Mouse (Mus musculus) liver, embryonic 14.5 days (tissue): ENCODE data around the gene Tmem104.

Experiments
- CTCF ChIP-seq: IDR thresholded peaks from 2 replicates; pipeline ENCODE4 v1.5.1; 2016; ENCODE audit warnings: antibody characterized with exemption, low read depth, control low read depth
- EP300 ChIP-seq: IDR thresholded peaks from 2 replicates; pipeline ENCODE4 v1.6.1; 2016; ENCODE audit warnings: antibody characterized with exemption, low read depth

GRCm38 (mm10) chr11:115233526-115234290 is 46.4 kb downstream of the Tmem104 start:
- TF ChIP-seq CTCF, result peak; percentile 23; the same call in 1 of the 2 replicates
- TF ChIP-seq EP300, result no peak
